Mouse (Mus musculus): Measurements from ENCODE around the gene Tmem89. TPM values are rescaled to one million over a fixed set of nuclear protein-coding genes. Genes with fewer than 3 reads are reported as not detected.
A peak's percentile ranks its signal among the peaks of the same experiment; 100 is the strongest.

Tmem89 gene
- not detected in 2 replicates for polyA plus RNA-seq (2014; fragmentation: Nextera tagmentation; extraction: Ambion mirVana)

DNA sequence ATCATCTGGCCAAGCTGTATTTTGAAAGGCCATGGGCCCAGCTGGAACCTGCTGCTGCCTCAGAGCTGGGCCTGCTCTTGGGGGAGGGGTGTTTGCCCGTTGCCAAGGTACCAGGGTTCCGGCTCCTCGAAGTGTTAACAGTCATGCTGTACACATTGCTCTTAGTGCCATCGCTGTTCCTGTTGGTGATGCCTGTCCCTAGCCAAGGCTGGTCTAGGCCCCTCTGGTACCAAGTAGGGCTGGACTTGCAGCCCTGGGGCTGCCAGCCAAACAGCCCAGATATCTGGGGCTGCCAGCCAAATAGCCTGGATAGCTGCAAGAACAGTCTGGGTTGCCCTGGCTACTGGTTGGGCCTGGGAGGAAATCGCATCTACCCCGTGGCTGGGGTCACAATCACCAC lies at the start of gene Tmem89:
Gene Tmem89 (plus strand): TSS at position 129 of the 400 bp plus-strand sequence.
- Histone ChIP-seq H3K4me3 (ENCODE audit: low read depth, low read length) (no peak within 1 kb of the TSS), H3K4me1 (ENCODE audit: control insufficient read depth, insufficient read depth, low read length) (no peaks in the 10 kb centered on the region), H3K4me2 (ENCODE audit: low read depth, low read length) (no peak within 1 kb of the TSS), H3K27ac (replicated peaks; ENCODE audit: low read depth, low read length) (no peak within 1 kb of the TSS), H3K9ac (replicated peaks; ENCODE audit: low read length) (no peak within 1 kb of the TSS), H3K27me3 (ENCODE audit: control insufficient read depth, insufficient read depth, low read length) (no peaks in the 10 kb centered on the region), H3K36me3 (replicated peaks; ENCODE audit: control insufficient read depth, insufficient read depth, low read depth, low read length) (no peaks in the 10 kb centered on the region), H3K9me3 (replicated peaks; ENCODE audit: control insufficient read depth, low read length) (no peaks in the 10 kb centered on the region)
- no peak for DNase-seq (ENCODE audit: low spot score)
- ATAC-seq (replicated peaks; ENCODE audit: insufficient number of reproducible peaks, low FRiP score, low TSS enrichment, low read depth), result 0 out of 2 replicates have a peak, but pooled peaks have one; percentile 18
- WGBS, result 87% methylated on average over 6 of the region's 6 CpGs

DNA sequence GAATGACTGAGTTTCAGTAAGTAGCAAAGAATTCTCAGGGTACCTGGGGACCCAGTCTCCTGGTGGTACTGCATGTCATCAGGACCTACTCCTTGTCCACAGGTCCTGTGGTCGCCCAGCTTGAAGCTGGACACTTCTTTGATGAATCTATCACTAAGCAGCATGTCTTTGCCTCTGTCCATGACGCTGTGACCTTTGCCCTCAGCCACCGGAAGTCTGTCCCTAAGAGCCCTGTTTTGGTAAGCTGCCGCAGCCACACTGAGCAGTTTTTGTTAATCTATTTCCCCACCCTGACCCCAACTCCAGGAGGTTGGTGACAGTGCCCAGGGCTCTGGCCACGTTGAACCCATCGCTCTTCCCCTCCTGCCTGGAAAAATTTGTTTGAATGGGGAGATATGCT lies 2.1 kb upstream of the Tmem89 start:
- H3K4me1 ChIP-seq (ENCODE audit: control insufficient read depth, insufficient read depth, low read length), result no peaks in the 10 kb centered on the region
- no peak overlapping the region for H3K4me3 ChIP-seq (ENCODE audit: low read depth, low read length)
- no peak overlapping the region for H3K27ac ChIP-seq (replicated peaks; ENCODE audit: low read depth, low read length)
- H3K9me3 ChIP-seq (replicated peaks; ENCODE audit: control insufficient read depth, low read length), result no peaks in the 10 kb centered on the region
- no peak overlapping the region for H3K4me2 ChIP-seq (ENCODE audit: low read depth, low read length)
- ATAC-seq (replicated peaks; ENCODE audit: insufficient number of reproducible peaks, low FRiP score, low TSS enrichment, low read depth) (no peak), DNase-seq (ENCODE audit: low spot score) (no peak)
- H3K9ac ChIP-seq (replicated peaks; ENCODE audit: low read length), result no peak overlapping the region
- WGBS, result 46% methylated on average over 6 of the region's 6 CpGs
- H3K36me3 ChIP-seq (replicated peaks; ENCODE audit: control insufficient read depth, insufficient read depth, low read depth, low read length), result no peaks in the 10 kb centered on the region
- no peaks in the 10 kb centered on the region for H3K27me3 ChIP-seq (ENCODE audit: control insufficient read depth, insufficient read depth, low read length)

DNA sequence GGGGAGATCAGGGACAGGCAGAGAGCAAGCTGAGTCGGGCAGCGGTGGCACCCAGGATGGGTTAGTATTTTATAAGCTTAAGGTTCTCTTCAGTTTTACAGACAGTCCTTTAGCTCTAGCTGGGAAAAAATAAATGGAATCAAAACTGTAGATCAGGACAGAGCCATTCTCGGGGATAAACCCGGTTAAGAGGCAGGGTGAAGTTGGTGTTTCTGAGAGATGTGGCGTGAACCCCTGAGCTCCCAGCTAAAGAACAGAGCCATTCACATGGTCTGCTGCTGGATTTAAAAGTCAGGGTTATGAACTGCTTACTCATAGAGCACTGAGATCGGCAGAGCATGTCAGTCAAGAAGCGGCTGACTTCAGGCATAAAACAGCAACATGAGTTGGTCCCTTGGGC lies 1.3 kb upstream of the Tmem89 start:
- no peaks in the 10 kb centered on the region for H3K4me1 ChIP-seq (ENCODE audit: control insufficient read depth, insufficient read depth, low read length)
- no peaks in the 10 kb centered on the region for H3K36me3 ChIP-seq (replicated peaks; ENCODE audit: control insufficient read depth, insufficient read depth, low read depth, low read length)
- no peak overlapping the region for H3K27ac ChIP-seq (replicated peaks; ENCODE audit: low read depth, low read length)
- DNase-seq (ENCODE audit: low spot score), result no peak
- H3K9ac ChIP-seq (replicated peaks; ENCODE audit: low read length), result no peak overlapping the region
- no peak overlapping the region for H3K4me3 ChIP-seq (ENCODE audit: low read depth, low read length)
- WGBS, result 87% methylated on average over 7 of the region's 7 CpGs
- H3K9me3 ChIP-seq (replicated peaks; ENCODE audit: control insufficient read depth, low read length), result no peaks in the 10 kb centered on the region
- no peaks in the 10 kb centered on the region for H3K27me3 ChIP-seq (ENCODE audit: control insufficient read depth, insufficient read depth, low read length)
- ATAC-seq (replicated peaks; ENCODE audit: insufficient number of reproducible peaks, low FRiP score, low TSS enrichment, low read depth), result no peak
- no peak overlapping the region for H3K4me2 ChIP-seq (ENCODE audit: low read depth, low read length)

DNA sequence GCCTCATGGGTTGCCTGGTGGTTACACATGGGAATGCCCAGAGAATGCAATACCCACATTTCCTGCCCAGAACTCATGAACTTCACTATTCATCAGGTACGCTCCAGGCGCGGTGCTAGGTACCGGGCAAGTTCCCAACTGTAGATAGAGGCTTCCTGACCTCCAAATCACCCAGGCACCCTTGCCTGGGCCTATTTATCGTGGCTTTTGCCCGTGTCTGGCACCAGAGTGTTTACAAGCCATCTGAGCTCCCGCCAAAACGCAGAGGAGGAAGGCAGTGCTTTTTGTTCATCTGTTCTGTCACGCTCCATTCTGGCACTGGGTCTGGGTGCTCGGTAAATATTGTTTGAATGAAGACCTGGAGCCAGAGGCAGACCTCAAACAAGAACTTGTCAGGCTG lies 798 bp upstream of the Tmem89 start:
- no peaks in the 10 kb centered on the region for H3K4me1 ChIP-seq (ENCODE audit: control insufficient read depth, insufficient read depth, low read length)
- H3K9me3 ChIP-seq (replicated peaks; ENCODE audit: control insufficient read depth, low read length), result no peaks in the 10 kb centered on the region
- DNase-seq (ENCODE audit: low spot score), result no peak
- WGBS, result 82% methylated on average over 10 of the region's 10 CpGs
- no peak overlapping the region for H3K27ac ChIP-seq (replicated peaks; ENCODE audit: low read depth, low read length)
- no peak overlapping the region for H3K4me3 ChIP-seq (ENCODE audit: low read depth, low read length)
- no peak for ATAC-seq (replicated peaks; ENCODE audit: insufficient number of reproducible peaks, low FRiP score, low TSS enrichment, low read depth)
- no peak overlapping the region for H3K4me2 ChIP-seq (ENCODE audit: low read depth, low read length)
- no peak overlapping the region for H3K9ac ChIP-seq (replicated peaks; ENCODE audit: low read length)
- H3K36me3 ChIP-seq (replicated peaks; ENCODE audit: control insufficient read depth, insufficient read depth, low read depth, low read length), result no peaks in the 10 kb centered on the region
- no peaks in the 10 kb centered on the region for H3K27me3 ChIP-seq (ENCODE audit: control insufficient read depth, insufficient read depth, low read length)

DNA sequence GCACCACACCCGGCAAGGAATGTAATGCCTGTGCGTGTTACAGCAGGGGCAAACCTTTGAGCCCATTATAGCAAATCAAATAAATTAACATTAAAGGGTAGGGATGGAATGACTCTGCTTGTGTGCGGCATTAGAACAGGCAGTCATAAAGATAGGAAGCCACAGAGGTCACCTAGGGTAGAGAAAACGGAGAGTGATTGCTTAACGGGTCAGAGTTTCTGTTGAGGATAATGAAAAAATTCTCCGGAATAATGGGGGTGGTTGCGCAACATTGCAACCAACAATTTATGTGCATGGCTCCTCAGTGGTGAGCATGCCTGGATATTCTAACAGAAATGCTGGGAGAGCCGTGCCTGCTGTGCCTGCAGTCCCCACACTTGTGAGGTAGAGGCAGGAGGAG lies 11.5 kb downstream of the Tmem89 start:
- H3K9me3 ChIP-seq (replicated peaks; ENCODE audit: control insufficient read depth, low read length), result no peaks in the 10 kb centered on the region
- no peak overlapping the region for H3K4me2 ChIP-seq (ENCODE audit: low read depth, low read length)
- DNase-seq (ENCODE audit: low spot score) (no peak), ATAC-seq (replicated peaks; ENCODE audit: insufficient number of reproducible peaks, low FRiP score, low TSS enrichment, low read depth) (no peak)
- no peaks in the 10 kb centered on the region for H3K4me1 ChIP-seq (ENCODE audit: control insufficient read depth, insufficient read depth, low read length)
- H3K9ac ChIP-seq (replicated peaks; ENCODE audit: low read length), result no peak overlapping the region
- no peak overlapping the region for H3K4me3 ChIP-seq (ENCODE audit: low read depth, low read length)
- H3K36me3 ChIP-seq (replicated peaks; ENCODE audit: control insufficient read depth, insufficient read depth, low read depth, low read length), result no peaks in the 10 kb centered on the region
- no peak overlapping the region for H3K27ac ChIP-seq (replicated peaks; ENCODE audit: low read depth, low read length)
- H3K27me3 ChIP-seq (ENCODE audit: control insufficient read depth, insufficient read depth, low read length), result no peaks in the 10 kb centered on the region
- 80% methylated on average over 8 of the region's 8 CpGs for WGBS

DNA sequence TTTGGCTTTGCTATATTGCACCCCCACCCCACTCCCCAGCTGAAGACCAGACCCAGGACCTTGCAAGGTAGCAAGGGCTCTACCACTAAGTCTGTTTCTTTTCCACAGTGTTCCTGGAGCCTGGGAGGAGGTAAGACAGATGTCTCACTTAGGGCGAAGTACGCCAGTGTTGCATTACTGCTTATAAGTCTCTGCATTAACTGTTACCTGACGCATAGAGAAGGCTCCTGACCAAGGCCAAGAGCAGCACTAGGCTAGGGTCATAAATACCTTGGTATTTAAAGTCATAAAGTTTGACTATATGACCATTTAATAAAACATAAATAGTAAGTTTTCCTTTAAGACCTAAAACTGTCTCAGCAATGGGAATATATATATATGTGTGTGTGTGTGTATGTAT lies 14.0 kb downstream of the Tmem89 start:
- Histone ChIP-seq H3K4me2 (ENCODE audit: low read depth, low read length) (no peak overlapping the region), H3K27me3 (ENCODE audit: control insufficient read depth, insufficient read depth, low read length) (no peaks in the 10 kb centered on the region), H3K9ac (replicated peaks; ENCODE audit: low read length) (no peak overlapping the region), H3K27ac (replicated peaks; ENCODE audit: low read depth, low read length) (no peak overlapping the region), H3K36me3 (replicated peaks; ENCODE audit: control insufficient read depth, insufficient read depth, low read depth, low read length) (no peaks in the 10 kb centered on the region), H3K4me1 (ENCODE audit: control insufficient read depth, insufficient read depth, low read length) (no peaks in the 10 kb centered on the region), H3K4me3 (ENCODE audit: low read depth, low read length) (no peak overlapping the region), H3K9me3 (replicated peaks; ENCODE audit: control insufficient read depth, low read length) (no peaks in the 10 kb centered on the region)
- 85% methylated on average over 3 of the region's 3 CpGs for WGBS
- ATAC-seq (replicated peaks; ENCODE audit: insufficient number of reproducible peaks, low FRiP score, low TSS enrichment, low read depth), result no peak
- no peak for DNase-seq (ENCODE audit: low spot score)

DNA sequence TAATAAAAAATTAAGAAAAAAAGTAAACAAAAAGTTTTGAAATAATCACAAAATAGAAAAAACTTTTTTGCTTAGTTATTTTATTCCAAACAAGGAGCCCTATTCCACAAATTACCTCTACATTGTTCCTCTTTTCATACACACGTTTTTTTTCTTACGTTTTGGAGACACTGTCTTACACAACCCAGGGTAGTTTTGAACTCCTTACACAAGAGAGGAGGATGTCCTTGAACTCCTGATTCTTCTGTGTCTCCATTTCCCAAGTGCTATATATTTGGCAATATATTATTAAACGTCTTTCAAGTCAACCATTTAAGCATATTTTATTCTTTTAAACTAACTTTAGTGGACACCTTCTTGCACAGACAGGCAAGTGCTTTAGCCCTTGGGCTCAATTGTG lies 21.6 kb downstream of the Tmem89 start:
- H3K27me3 ChIP-seq (ENCODE audit: control insufficient read depth, insufficient read depth, low read length), result no peaks in the 10 kb centered on the region
- H3K4me3 ChIP-seq (ENCODE audit: low read depth, low read length), result no peak overlapping the region
- WGBS, result 15% methylated on average over 3 of the region's 3 CpGs
- no peaks in the 10 kb centered on the region; the same call in 1 of the 2 replicates for H3K36me3 ChIP-seq (replicated peaks; ENCODE audit: control insufficient read depth, insufficient read depth, low read depth, low read length)
- DNase-seq (ENCODE audit: low spot score) (no peak), ATAC-seq (replicated peaks; ENCODE audit: insufficient number of reproducible peaks, low FRiP score, low TSS enrichment, low read depth) (no peak)
- H3K4me2 ChIP-seq (ENCODE audit: low read depth, low read length), result no peak overlapping the region
- no peak overlapping the region; the same call in 1 of the 2 replicates for H3K9ac ChIP-seq (replicated peaks; ENCODE audit: low read length)
- H3K9me3 ChIP-seq (replicated peaks; ENCODE audit: control insufficient read depth, low read length), result no peaks in the 10 kb centered on the region
- no peak overlapping the region for H3K27ac ChIP-seq (replicated peaks; ENCODE audit: low read depth, low read length)
- H3K4me1 ChIP-seq (ENCODE audit: control insufficient read depth, insufficient read depth, low read length), result no peaks in the 10 kb centered on the region

DNA sequence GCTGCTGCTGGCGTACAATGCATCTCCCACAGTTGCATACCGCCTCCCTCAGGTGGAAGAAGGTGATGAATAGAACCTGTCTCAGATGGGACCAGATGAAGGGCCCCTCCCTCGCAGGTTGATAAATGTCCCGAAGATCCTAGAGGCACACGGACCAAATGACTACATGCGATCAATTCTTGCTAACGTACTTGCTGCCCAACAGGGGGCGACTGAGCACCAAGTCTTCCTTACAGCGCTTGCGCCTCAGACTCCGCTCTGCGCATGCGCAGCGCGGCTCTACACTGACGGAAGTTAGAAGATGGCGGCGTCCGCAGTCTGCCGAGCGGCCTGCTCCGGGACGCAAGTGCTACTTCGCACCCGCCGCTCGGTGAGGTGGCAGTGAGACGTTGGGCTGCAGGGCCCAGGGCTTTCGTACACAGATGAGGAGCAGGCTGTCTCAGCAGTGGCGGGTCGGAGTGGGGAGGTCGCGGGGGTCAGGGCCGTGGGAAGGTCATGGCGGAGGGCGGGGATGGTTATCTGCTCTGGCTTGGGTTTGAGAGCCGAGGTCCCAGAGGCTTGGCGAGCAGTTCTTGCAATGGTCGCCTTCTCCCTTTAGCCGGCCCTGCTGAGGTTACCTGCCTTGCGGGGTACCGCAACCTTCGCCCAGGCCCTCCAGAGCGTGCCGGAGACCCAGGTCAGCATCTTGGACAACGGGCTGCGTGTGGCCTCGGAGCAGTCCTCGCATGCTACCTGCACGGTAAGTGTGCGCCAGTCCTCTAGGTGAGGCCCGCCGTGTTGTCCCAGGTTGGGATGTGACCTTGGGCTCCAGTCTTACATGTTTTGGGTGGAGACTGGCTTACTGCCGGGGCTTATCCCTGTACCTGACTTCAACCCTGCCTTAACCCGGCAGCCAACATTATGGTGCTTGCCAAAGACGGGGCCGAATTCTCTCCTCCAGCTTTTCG lies 22.3 kb downstream of the Tmem89 start, which contains the start of gene Uqcrc1:
Gene Uqcrc1 (plus strand): TSS at position 216 of the 947 bp plus-strand sequence.
- Histone ChIP-seq H3K27me3 (ENCODE audit: control insufficient read depth, insufficient read depth, low read length) (no peaks in the 10 kb centered on the region), H3K9me3 (replicated peaks; ENCODE audit: control insufficient read depth, low read length) (no peaks in the 10 kb centered on the region), H3K36me3 (replicated peaks; ENCODE audit: control insufficient read depth, insufficient read depth, low read depth, low read length) (no peaks in the 10 kb centered on the region; the same call in 1 of the 2 replicates), H3K4me3 (ENCODE audit: low read depth, low read length) (peak within 1 kb of the TSS; percentile 94), H3K27ac (replicated peaks; ENCODE audit: low read depth, low read length) (peak within 1 kb of the TSS; percentile 28; the same call in 1 of the 2 replicates), H3K9ac (replicated peaks; ENCODE audit: low read length) (peak within 1 kb of the TSS; percentile 94), H3K4me2 (ENCODE audit: low read depth, low read length) (peak within 1 kb of the TSS; percentile 68), H3K4me1 (ENCODE audit: control insufficient read depth, insufficient read depth, low read length) (no peaks in the 10 kb centered on the region)
- ATAC-seq (replicated peaks; ENCODE audit: insufficient number of reproducible peaks, low FRiP score, low TSS enrichment, low read depth) (peak; percentile 80), DNase-seq (ENCODE audit: low spot score) (peak; percentile 98)
- under 1% methylated on average over 58 of the region's 58 CpGs for WGBS
